Comparison of ENCODE assay signal across 21 mouse cellular contexts in the genomic region with DNA sequence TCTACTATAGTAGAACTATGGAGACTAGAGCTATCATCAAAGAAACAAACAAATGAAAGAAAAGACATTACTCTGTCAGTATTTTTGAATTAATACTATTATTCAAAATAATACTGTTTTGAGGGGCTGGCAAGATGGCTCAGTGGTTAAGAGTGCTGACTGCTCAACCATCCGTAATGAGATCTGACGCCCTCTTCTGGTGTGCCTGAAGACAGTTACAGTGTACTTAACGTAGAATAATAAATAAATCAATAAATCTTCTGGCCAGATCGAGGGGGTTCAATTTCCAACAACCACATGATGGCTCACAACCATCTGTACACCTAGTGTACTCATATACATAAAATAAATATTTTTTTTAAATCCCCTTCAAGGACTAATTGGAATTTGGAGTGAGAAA. TPM values are rescaled to one million over a fixed set of nuclear protein-coding genes. Genes with fewer than 3 reads are reported as not detected.
DNase-seq lines count a peak whose midpoint lies in the region; ATAC-seq and TF ChIP-seq lines count a peak whose summit lies in the region.
"Had no signal": no experiment of that assay in that cellular context is flagged by ENCODE, and none has a peak within 500 bp of the region (broad histone marks: within the 10 kb centered on the region; RNA-seq: fewer than 3 reads in every experiment).

No protein-coding gene starts in this region.

- no peak for DNase-seq in midbrain, postnatal 0 days (ENCODE audit: low spot score)
- no peak for DNase-seq in Patski (ENCODE audit: low read depth, low spot score)
- no peak for DNase-seq in liver, postnatal 0 days
- DNase-seq: adrenal gland, postnatal 36 days; cerebellum, adult 9-11 months; forebrain, postnatal 0 days; gastrocnemius, postnatal 14 days; heart, adult 18-20 months; kidney, postnatal 25 days; layer of hippocampus, adult 9-11 months; thymus, postnatal 14 days had no signal

- no peak for TF ChIP-seq EP300 in liver, postnatal 0 days (IDR thresholded peaks at IDR 0.05; ENCODE audit: low read depth)

- H3K4me1 ChIP-seq in heart, embryonic 14.5 days (ENCODE audit: control insufficient read depth in 2 of 2, insufficient read depth in 2 of 2, low read length in 2 of 2): peaks cover 2 to 18% of the 10 kb centered on the region in 2 experiments
- H3K4me1 ChIP-seq in heart, embryonic 11.5 days (ENCODE audit: control insufficient read depth, insufficient read depth, low read length): no peaks in the 10 kb centered on the region
- peaks cover 4% of the 10 kb centered on the region; the same call in 1 of the 2 replicates for H3K4me1 ChIP-seq in midbrain, postnatal 0 days (ENCODE audit: insufficient read depth, low read length)
- H3K4me1 ChIP-seq in midbrain, embryonic 16.5 days (ENCODE audit: control insufficient read depth, insufficient read depth, low read length): peaks cover 8% of the 10 kb centered on the region
- peaks cover 14% of the 10 kb centered on the region for H3K4me1 ChIP-seq in liver, postnatal 0 days (ENCODE audit: insufficient read depth)
- H3K4me1 ChIP-seq in forebrain, embryonic 12.5 days: peaks cover 8% of the 10 kb centered on the region

- no peak overlapping the region for H3K4me3 ChIP-seq in heart, embryonic 14.5 days (ENCODE audit: control insufficient read depth in 1 of 2, insufficient read depth in 1 of 2, low read depth in 1 of 2, low read length in 2 of 2)
- no peak overlapping the region; the same call in 1 of the 2 replicates for H3K4me3 ChIP-seq in heart, embryonic 11.5 days (ENCODE audit: low read depth, low read length)
- H3K4me3 ChIP-seq in midbrain, postnatal 0 days (ENCODE audit: low read depth, low read length): no peak overlapping the region
- no peak overlapping the region for H3K4me3 ChIP-seq in midbrain, embryonic 16.5 days (ENCODE audit: low read depth, low read length)
- H3K4me3 ChIP-seq in liver, postnatal 0 days (ENCODE audit: low read depth, low read length): no peak overlapping the region
- no peak overlapping the region for H3K4me3 ChIP-seq in forebrain, embryonic 12.5 days (replicated peaks)

- no peak overlapping the region for H3K9ac ChIP-seq in heart, embryonic 14.5 days (ENCODE audit: low read length)
- no peak overlapping the region for H3K9ac ChIP-seq in heart, embryonic 11.5 days (ENCODE audit: low read depth, low read length)
- H3K9ac ChIP-seq in midbrain, postnatal 0 days (replicated peaks; ENCODE audit: low read length, poor library complexity, severe bottlenecking): no peak overlapping the region
- H3K9ac ChIP-seq in midbrain, embryonic 16.5 days (ENCODE audit: low read depth, low read length): no peak overlapping the region
- no peak overlapping the region for H3K9ac ChIP-seq in liver, postnatal 0 days (replicated peaks)
- no peak overlapping the region for H3K9ac ChIP-seq in forebrain, embryonic 12.5 days
- H3K9ac ChIP-seq: embryonic facial prominence, embryonic 15.5 days; forebrain, postnatal 0 days had no signal

- no peaks in the 10 kb centered on the region for H3K9me3 ChIP-seq in heart, embryonic 14.5 days (ENCODE audit: control insufficient read depth, low read length)
- no peaks in the 10 kb centered on the region for H3K9me3 ChIP-seq in heart, embryonic 11.5 days (replicated peaks; ENCODE audit: control insufficient read depth, low read length)
- no peaks in the 10 kb centered on the region for H3K9me3 ChIP-seq in midbrain, postnatal 0 days (ENCODE audit: low read length)
- no peaks in the 10 kb centered on the region for H3K9me3 ChIP-seq in midbrain, embryonic 16.5 days (replicated peaks; ENCODE audit: control insufficient read depth, low read length, poor library complexity, severe bottlenecking)
- H3K9me3 ChIP-seq in liver, postnatal 0 days (ENCODE audit: low read length): no peaks in the 10 kb centered on the region
- no peaks in the 10 kb centered on the region for H3K9me3 ChIP-seq in forebrain, embryonic 12.5 days
- H3K9me3 ChIP-seq: embryonic facial prominence, embryonic 15.5 days; forebrain, embryonic 10.5 days; G1E; limb, embryonic 15.5 days had no signal

- POLR2A ChIA-PET in Patski (lab: Charles Lee): no interaction called here

- H3K27ac ChIP-seq in heart, embryonic 14.5 days (replicated peaks in 1 of 2; ENCODE audit: control insufficient read depth in 1 of 2, insufficient read depth in 1 of 2, low read depth in 2 of 2, low read length in 2 of 2): no peak overlapping the region
- H3K27ac ChIP-seq in heart, embryonic 11.5 days (ENCODE audit: low read depth, low read length): no peak overlapping the region
- H3K27ac ChIP-seq in midbrain, postnatal 0 days (ENCODE audit: low read depth, low read length): no peak overlapping the region
- H3K27ac ChIP-seq in midbrain, embryonic 16.5 days (ENCODE audit: low read length): no peak overlapping the region
- no peak overlapping the region for H3K27ac ChIP-seq in liver, postnatal 0 days (ENCODE audit: low read depth)
- H3K27ac ChIP-seq in forebrain, embryonic 12.5 days: no peak overlapping the region
- H3K27ac ChIP-seq: forebrain, embryonic 10.5 days; hindbrain, postnatal 0 days; limb, embryonic 15.5 days had no signal

- peak; percentile 5; the same call in 1 of the 2 replicates for TF ChIP-seq CTCF in midbrain, postnatal 0 days (IDR thresholded peaks at IDR 0.05)
- peak; percentile 17 for TF ChIP-seq CTCF in Patski (IDR thresholded peaks at IDR 0.05)
- TF ChIP-seq CTCF in liver, postnatal 0 days (IDR thresholded peaks at IDR 0.05; ENCODE audit: low read depth): 0 out of 2 replicates have a peak, but pooled peaks have one; percentile 9

- H3K27me3 ChIP-seq in heart, embryonic 14.5 days (ENCODE audit: control insufficient read depth, insufficient read depth, low read length): no peaks in the 10 kb centered on the region
- H3K27me3 ChIP-seq in heart, embryonic 11.5 days (ENCODE audit: control insufficient read depth, insufficient read depth, low read length): no peaks in the 10 kb centered on the region
- no peaks in the 10 kb centered on the region for H3K27me3 ChIP-seq in midbrain, postnatal 0 days (ENCODE audit: insufficient read depth, low read length)
- H3K27me3 ChIP-seq in midbrain, embryonic 16.5 days (ENCODE audit: control insufficient read depth, insufficient read depth, low read depth, low read length): no peaks in the 10 kb centered on the region
- H3K27me3 ChIP-seq in Patski: no peaks in the 10 kb centered on the region
- H3K27me3 ChIP-seq in liver, postnatal 0 days (ENCODE audit: insufficient read depth, low read length): no peaks in the 10 kb centered on the region
- no peaks in the 10 kb centered on the region for H3K27me3 ChIP-seq in forebrain, embryonic 12.5 days
- H3K27me3 ChIP-seq: embryonic facial prominence, embryonic 15.5 days; limb, embryonic 15.5 days had no signal

- WGBS in heart, embryonic 14.5 days: 84% methylated on average over 4 of the region's 4 CpGs
- 84% methylated on average over 4 of the region's 4 CpGs for WGBS in heart, embryonic 11.5 days (ENCODE audit: insufficient replicate concordance)
- WGBS in midbrain, postnatal 0 days: 85% methylated on average over 4 of the region's 4 CpGs
- WGBS in midbrain, embryonic 16.5 days: 84% methylated on average over 4 of the region's 4 CpGs
- 72% methylated on average over 4 of the region's 4 CpGs for WGBS in liver, postnatal 0 days (ENCODE audit: insufficient replicate concordance)
- 86% methylated on average over 4 of the region's 4 CpGs for WGBS in forebrain, embryonic 12.5 days

- in situ Hi-C loops in Patski (cut with MboI; ENCODE audit: low pct_unique_long_range_greater_than_20kb): loop anchor here (10.0 kb wide), 1 partner anchor 383 kb away; the partner anchor contains the start of gene Hgfac

- CTCF ChIA-PET in Patski (lab: Charles Lee): interaction anchor here (0.6 kb wide), 1 partner anchor 143 kb away, joined by 3 read pairs; no protein-coding TSS in a partner anchor

- ATAC-seq in heart, embryonic 14.5 days (ENCODE audit: insufficient number of reproducible peaks, insufficient read depth, low FRiP score, low read depth): no peak
- no peak for ATAC-seq in heart, embryonic 11.5 days (replicated peaks; ENCODE audit: insufficient number of reproducible peaks, low FRiP score, low TSS enrichment)
- ATAC-seq in midbrain, postnatal 0 days (ENCODE audit: low FRiP score): no peak
- no peak for ATAC-seq in midbrain, embryonic 16.5 days
- no peak for ATAC-seq in Patski
- ATAC-seq in liver, postnatal 0 days: no peak
- ATAC-seq in forebrain, embryonic 12.5 days (ENCODE audit: low FRiP score): no peak
- ATAC-seq: forebrain, postnatal 0 days; hindbrain, postnatal 0 days; intestine, embryonic 16.5 days had no signal

- H3K36me3 ChIP-seq in heart, embryonic 14.5 days (ENCODE audit: control insufficient read depth, insufficient read depth, low read length): peaks cover 9% of the 10 kb centered on the region
- peaks cover 3% of the 10 kb centered on the region; the same call in 1 of the 2 replicates for H3K36me3 ChIP-seq in heart, embryonic 11.5 days (ENCODE audit: control insufficient read depth, insufficient read depth, low read length)
- H3K36me3 ChIP-seq in midbrain, postnatal 0 days (ENCODE audit: insufficient read depth, low read length): peaks cover 4% of the 10 kb centered on the region; the same call in 1 of the 2 replicates
- peaks cover 3% of the 10 kb centered on the region; the same call in 1 of the 2 replicates for H3K36me3 ChIP-seq in midbrain, embryonic 16.5 days (ENCODE audit: control insufficient read depth, insufficient read depth, low read length)
- H3K36me3 ChIP-seq in liver, postnatal 0 days (replicated peaks; ENCODE audit: insufficient read depth, low read length): peaks cover 4% of the 10 kb centered on the region; the same call in 1 of the 2 replicates
- peaks cover 3% of the 10 kb centered on the region; the same call in 1 of the 2 replicates for H3K36me3 ChIP-seq in forebrain, embryonic 12.5 days (replicated peaks)

- peak overlapping the region; percentile 72; the same call in 1 of the 2 replicates for H3K4me2 ChIP-seq in heart, embryonic 14.5 days (ENCODE audit: low read length)
- no peak overlapping the region; the same call in 1 of the 2 replicates for H3K4me2 ChIP-seq in heart, embryonic 11.5 days
- no peak overlapping the region for H3K4me2 ChIP-seq in midbrain, postnatal 0 days (ENCODE audit: low read depth, low read length, poor library complexity, severe bottlenecking)
- no peak overlapping the region for H3K4me2 ChIP-seq in midbrain, embryonic 16.5 days (ENCODE audit: low read length)
- 0 out of 2 replicates have a peak overlapping the region, but pooled peaks have one; percentile 82 for H3K4me2 ChIP-seq in liver, postnatal 0 days (ENCODE audit: low read depth, low read length)
- H3K4me2 ChIP-seq in forebrain, embryonic 12.5 days: no peak overlapping the region

RNA-seq across cellular contexts. Expression of gene Grk4, which starts 1.7 kb away (rescaled TPM):
- 2.0 and 2.1 TPM in 2 replicates for polyA plus RNA-seq in heart, embryonic 14.5 days (2014; fragmentation: Nextera tagmentation; extraction: Ambion mirVana)
- polyA plus RNA-seq in heart, embryonic 11.5 days (2014; fragmentation: Nextera tagmentation; extraction: Ambion mirVana): 1.0 and 1.3 TPM in 2 replicates
- 3.0 and 4.2 TPM in 2 replicates for total RNA-seq in midbrain, postnatal 0 days (2014; rRNA removed)
- polyA plus RNA-seq in midbrain, postnatal 0 days (2015; fragmentation: Nextera tagmentation; extraction: Ambion mirVana): 4.2 and 4.8 TPM in 2 replicates
- polyA plus RNA-seq in midbrain, embryonic 16.5 days (2015; fragmentation: Nextera tagmentation; extraction: Ambion mirVana): 2.8 and 3.2 TPM in 2 replicates
- polyA plus RNA-seq in Patski (2021): 4.6 TPM
- 0.34 and 0.40 TPM in 2 replicates for polyA plus RNA-seq in liver, postnatal 0 days (2015; fragmentation: Nextera tagmentation; extraction: Ambion mirVana)
- 1.1 and 1.7 TPM in 2 replicates for polyA plus RNA-seq in forebrain, embryonic 12.5 days (2016; fragmentation: Nextera tagmentation; extraction: Ambion mirVana)

RNA-seq across cellular contexts. Expression of gene Nop14, which starts 2.0 kb away (rescaled TPM):
- 14.1 and 16.3 TPM in 2 replicates for polyA plus RNA-seq in heart, embryonic 14.5 days (2014; fragmentation: Nextera tagmentation; extraction: Ambion mirVana)
- 23.8 and 24.0 TPM in 2 replicates for polyA plus RNA-seq in heart, embryonic 11.5 days (2014; fragmentation: Nextera tagmentation; extraction: Ambion mirVana)
- total RNA-seq in midbrain, postnatal 0 days (2014; rRNA removed): 9.9 and 17.8 TPM in 2 replicates
- polyA plus RNA-seq in midbrain, postnatal 0 days (2015; fragmentation: Nextera tagmentation; extraction: Ambion mirVana): 19.4 and 22.1 TPM in 2 replicates
- polyA plus RNA-seq in midbrain, embryonic 16.5 days (2015; fragmentation: Nextera tagmentation; extraction: Ambion mirVana): 19.7 and 20.6 TPM in 2 replicates
- polyA plus RNA-seq in Patski (2021): 56.8 TPM
- 8.7 and 9.2 TPM in 2 replicates for polyA plus RNA-seq in liver, postnatal 0 days (2015; fragmentation: Nextera tagmentation; extraction: Ambion mirVana)
- 26.7 and 29.7 TPM in 2 replicates for polyA plus RNA-seq in forebrain, embryonic 12.5 days (2016; fragmentation: Nextera tagmentation; extraction: Ambion mirVana)

RNA-seq across cellular contexts. Expression of gene Mfsd10, which starts 24.9 kb away (rescaled TPM):
- 68.2 and 75.7 TPM in 2 replicates for polyA plus RNA-seq in heart, embryonic 14.5 days (2014; fragmentation: Nextera tagmentation; extraction: Ambion mirVana)
- polyA plus RNA-seq in heart, embryonic 11.5 days (2014; fragmentation: Nextera tagmentation; extraction: Ambion mirVana): 63.7 and 71.9 TPM in 2 replicates
- 90.9 and 101 TPM in 2 replicates for total RNA-seq in midbrain, postnatal 0 days (2014; rRNA removed)
- 95.7 and 107 TPM in 2 replicates for polyA plus RNA-seq in midbrain, postnatal 0 days (2015; fragmentation: Nextera tagmentation; extraction: Ambion mirVana)
- 110 TPM in 2 replicates for polyA plus RNA-seq in midbrain, embryonic 16.5 days (2015; fragmentation: Nextera tagmentation; extraction: Ambion mirVana)
- polyA plus RNA-seq in Patski (2021): 106 TPM
- 31.1 and 32.7 TPM in 2 replicates for polyA plus RNA-seq in liver, postnatal 0 days (2015; fragmentation: Nextera tagmentation; extraction: Ambion mirVana)
- 78.7 and 102 TPM in 2 replicates for polyA plus RNA-seq in forebrain, embryonic 12.5 days (2016; fragmentation: Nextera tagmentation; extraction: Ambion mirVana)

Comparison
In these comparisons a context has a peak if more than half of its experiments do, and no peak if none do; other contexts are left out.
1. H3K4me2 ChIP-seq: peak in heart, embryonic 14.5 days (single experiment) and liver, postnatal 0 days (single experiment); none in heart, embryonic 11.5 days (single experiment), midbrain, postnatal 0 days (single experiment), midbrain, embryonic 16.5 days (single experiment) and forebrain, embryonic 12.5 days (single experiment).
2. Peak in every context shown above with its lines, with median percentiles within 50 percentile points of each other: CTCF ChIP-seq.